Mouse (Mus musculus) megakaryocyte progenitor cell, adult 5-6 weeks (primary cell): ENCODE data around the gene Shbg. TPM values are rescaled to one million over a fixed set of nuclear protein-coding genes. Genes with fewer than 3 reads are reported as not detected.

Experiments used
- ATAC-seq: replicated peaks from 2 replicates; pipeline ENCODE4 v1.8.0; 2016; ENCODE audit warnings: mild to moderate bottlenecking, moderate TSS enrichment, inconsistent platforms; ENCODE audit not compliant: poor library complexity
- total RNA-seq, 2 experiments: library from RNA; stranded (forward) in 1 of 2; stranded (reverse) in 1 of 2; fragments of 157-497, 149-512 nt in 1 of 2; fragments of 200-1000 nt in 1 of 2; gene quantifications; 2 replicates each; pipeline versions ENCODE4 v1.2.3 to v1.2.4; 2015 to 2017

The Shbg gene
- total RNA-seq, 2 experiments from 2014 or later: not detected

- ATAC-seq: no peak
These were observed 14.2 kb downstream of the Shbg start for GRCm38 (mm10) chr11:69603516-69603915.

GRCm38 (mm10) chr11:69601768-69602167 lies 15.9 kb downstream of the Shbg start:
- no peak for ATAC-seq

- no peak for ATAC-seq
These were observed 17.6 kb downstream of the Shbg start for GRCm38 (mm10) chr11:69600098-69600497.

DNA sequence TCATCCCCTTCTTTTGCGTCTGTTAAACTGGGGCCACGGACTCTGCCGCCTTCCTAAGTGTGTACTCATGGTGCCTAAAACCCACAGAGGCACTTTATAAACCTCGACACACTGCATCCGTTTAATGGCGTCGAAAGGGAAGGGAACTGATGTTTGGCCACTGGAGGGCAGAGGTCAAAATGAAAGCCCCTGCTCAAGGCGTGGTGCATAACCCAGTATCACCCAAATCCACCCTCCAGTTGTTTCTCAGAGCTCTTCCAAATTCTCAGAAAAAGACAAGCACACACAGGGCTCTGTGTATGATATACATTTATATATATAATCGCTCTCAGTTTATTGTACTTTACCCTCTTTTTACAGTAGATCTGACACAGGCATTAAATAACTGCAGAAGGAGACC lies 18.3 kb downstream of the Shbg start:
- peak; percentile 28; the same call in 1 of the 2 replicates for ATAC-seq

GRCm38 (mm10) chr11:69594853-69595252 lies 22.9 kb downstream of the Shbg start:
- ATAC-seq: no peak

- no peak for ATAC-seq
These were observed 24.9 kb downstream of the Shbg start for GRCm38 (mm10) chr11:69592799-69593198.

DNA sequence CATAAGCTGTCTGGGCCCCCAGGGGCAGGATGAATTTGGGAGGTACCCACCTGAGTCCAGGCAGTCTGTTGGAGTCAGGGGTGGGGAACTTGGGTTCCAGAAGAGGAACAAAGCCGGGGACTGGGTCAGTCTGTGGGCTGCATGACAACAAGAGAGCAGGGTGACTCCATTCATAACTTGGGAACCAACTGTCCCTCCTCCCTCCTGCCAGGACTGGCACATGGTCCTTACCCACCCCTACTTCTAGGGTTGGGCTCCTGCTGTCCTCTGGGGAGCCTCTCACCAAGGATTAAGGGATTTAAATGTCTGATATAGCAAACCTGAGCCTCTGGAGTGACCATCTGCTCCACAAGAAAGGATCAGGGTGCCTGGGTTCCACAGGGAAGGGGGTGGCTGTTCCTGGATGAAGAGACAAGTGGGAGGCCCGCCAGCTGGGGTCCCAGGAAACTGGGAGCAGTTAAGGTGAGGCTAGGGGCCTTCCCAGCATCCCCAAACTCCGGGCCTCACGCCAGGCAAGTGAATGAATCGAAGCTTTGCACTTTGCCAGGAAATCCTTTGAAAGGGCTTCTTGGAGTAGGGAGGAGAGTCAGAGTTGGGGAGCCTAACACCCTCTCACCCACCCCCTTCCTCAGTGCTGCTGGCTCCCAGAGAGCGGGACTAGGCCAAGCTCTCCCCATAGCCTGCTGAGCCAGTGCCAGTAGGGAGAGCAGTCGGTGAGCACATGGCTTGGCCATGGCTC lies 25.6 kb downstream of the Shbg start:
- ATAC-seq: no peak

- ATAC-seq: no peak
These were observed 26.3 kb downstream of the Shbg start for GRCm38 (mm10) chr11:69591424-69591823.

- ATAC-seq: no peak
These were observed 27.1 kb downstream of the Shbg start for GRCm38 (mm10) chr11:69590622-69591021.

DNA sequence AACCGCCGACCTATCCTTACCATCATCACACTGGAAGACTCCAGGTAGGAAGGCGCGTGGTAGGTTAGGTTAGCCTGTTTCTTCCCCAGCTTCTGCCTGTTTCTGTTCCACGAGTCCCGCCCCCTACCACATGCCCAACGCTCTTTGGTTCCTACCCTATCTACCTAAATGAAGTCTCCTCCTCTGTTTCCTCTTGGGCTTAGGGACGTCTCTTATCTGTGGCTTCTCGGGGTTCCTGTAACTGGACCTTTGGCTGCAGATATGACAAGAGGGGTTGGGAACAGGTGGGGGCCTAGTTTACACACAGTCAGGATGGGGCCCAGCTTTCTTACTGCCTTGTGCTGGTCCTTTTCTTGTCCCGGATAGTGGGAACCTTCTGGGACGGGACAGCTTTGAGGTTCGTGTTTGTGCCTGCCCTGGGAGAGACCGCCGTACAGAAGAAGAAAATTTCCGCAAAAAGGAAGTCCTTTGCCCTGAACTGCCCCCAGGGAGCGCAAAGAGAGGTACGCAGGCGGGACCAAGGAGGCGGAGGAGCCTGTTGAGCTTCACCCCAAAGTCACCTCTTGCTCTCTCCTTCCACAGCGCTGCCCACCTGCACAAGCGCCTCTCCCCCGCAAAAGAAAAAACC lies 28.4 kb downstream of the Shbg start:
- peak; percentile 52 for ATAC-seq

GRCm38 (mm10) chr11:69585718-69586325 lies 31.9 kb downstream of the Shbg start:
- ATAC-seq: peak; percentile 83

- no peak for ATAC-seq
These were observed 32.8 kb downstream of the Shbg start for GRCm38 (mm10) chr11:69584937-69585336.

GRCm38 (mm10) chr11:69584008-69584407 lies 33.7 kb downstream of the Shbg start:
- no peak for ATAC-seq

GRCm38 (mm10) chr11:69582230-69582805 lies 35.4 kb downstream of the Shbg start:
- ATAC-seq: no peak

DNA sequence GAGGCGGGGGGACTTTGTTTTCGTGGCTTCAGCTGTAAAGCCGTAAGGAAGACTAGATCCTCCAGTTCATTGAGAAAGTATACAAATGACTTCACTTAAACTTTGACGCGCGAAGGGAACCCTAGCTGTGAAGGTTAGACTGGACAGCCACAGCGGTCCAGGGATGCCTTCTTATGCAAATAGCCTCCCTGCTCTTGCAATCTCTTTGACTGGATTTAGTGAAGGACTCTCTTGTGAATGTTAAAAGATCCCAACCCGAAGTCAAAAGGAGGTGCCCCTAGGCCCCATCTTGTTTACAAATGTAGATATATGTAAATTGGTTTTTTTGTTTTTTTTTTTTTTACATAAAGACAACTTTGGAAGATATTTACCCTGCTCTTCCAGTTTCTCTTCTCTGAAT lies 35.9 kb downstream of the Shbg start:
- no peak for ATAC-seq

DNA sequence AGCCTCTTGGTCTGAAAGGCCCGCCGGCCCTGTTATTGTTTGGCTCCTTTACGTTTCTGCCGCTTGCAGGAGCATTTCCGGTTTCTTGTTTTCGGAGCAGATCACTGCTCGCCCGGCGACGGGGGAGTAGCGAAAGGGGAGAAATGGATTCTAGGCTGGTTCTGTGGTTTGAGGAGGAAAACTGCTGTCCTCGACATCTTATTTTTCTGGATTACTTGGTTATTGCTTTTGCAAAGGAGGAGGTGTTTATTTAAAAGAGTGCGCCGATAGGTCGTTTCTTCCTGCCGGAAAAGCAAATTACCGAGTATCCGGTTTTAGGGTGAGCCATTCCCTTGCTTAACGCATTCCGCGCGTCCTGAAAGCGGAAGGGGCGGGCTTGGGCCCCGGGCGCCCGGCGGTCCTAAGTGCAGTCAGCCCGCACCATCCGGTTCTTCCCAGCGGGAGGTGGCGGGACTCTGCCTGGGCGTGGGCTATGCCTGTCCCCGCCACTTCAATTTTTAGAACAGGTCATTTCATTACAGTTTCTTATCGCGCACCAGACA lies 36.5 kb downstream of the Shbg start:
- ATAC-seq: peak; percentile 54

DNA sequence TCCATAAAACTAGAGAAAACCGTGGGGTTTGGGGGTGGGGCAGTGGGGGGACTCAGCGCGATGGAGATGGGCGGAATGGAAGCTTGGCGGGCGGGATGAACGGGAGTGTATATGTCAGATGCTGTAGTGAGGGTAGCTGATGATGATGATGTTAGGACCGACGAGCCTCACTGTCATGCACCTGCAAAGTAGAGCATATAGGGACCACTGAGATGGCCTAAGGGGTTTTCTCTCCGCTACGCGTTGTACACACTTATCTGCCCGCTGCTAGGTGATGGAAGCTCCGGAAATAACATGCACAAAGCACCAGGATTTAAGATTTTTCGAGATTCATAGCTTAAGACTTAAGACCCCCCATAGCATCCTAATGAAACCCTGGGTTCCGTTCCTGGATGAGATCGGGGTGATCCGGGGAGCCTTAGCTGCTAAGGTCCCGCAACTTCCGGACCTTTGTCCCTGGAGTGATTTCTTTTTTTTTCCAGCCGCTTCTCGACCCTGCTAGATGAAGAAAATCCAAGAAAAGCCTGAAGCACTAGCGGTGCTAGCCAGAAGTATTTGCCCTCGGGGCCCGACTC lies 37.0 kb downstream of the Shbg start:
- no peak for ATAC-seq

DNA sequence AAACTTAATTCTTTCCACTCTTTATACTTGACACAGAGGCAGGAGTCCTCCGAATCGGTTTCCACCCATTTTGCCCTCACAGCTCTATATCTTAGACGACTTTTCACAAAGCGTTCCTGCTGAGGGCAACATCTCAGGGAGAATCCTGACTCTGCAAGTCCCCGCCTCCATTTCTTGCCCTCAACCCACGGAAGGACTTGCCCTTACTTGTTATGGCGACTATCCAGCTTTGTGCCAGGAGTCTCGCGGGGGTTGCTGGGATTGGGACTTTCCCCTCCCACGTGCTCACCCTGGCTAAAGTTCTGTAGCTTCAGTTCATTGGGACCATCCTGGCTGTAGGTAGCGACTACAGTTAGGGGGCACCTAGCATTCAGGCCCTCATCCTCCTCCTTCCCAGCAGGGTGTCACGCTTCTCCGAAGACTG lies 37.6 kb downstream of the Shbg start, which contains the start of the genes Wrap53 and Trp53:
Gene Wrap53, minus strand, starts transcription at position 165 of the 424 bp plus-strand sequence.
Gene Trp53, plus strand, starts transcription at position 269 of the 424 bp plus-strand sequence.
- ATAC-seq: peak; percentile 57

DNA sequence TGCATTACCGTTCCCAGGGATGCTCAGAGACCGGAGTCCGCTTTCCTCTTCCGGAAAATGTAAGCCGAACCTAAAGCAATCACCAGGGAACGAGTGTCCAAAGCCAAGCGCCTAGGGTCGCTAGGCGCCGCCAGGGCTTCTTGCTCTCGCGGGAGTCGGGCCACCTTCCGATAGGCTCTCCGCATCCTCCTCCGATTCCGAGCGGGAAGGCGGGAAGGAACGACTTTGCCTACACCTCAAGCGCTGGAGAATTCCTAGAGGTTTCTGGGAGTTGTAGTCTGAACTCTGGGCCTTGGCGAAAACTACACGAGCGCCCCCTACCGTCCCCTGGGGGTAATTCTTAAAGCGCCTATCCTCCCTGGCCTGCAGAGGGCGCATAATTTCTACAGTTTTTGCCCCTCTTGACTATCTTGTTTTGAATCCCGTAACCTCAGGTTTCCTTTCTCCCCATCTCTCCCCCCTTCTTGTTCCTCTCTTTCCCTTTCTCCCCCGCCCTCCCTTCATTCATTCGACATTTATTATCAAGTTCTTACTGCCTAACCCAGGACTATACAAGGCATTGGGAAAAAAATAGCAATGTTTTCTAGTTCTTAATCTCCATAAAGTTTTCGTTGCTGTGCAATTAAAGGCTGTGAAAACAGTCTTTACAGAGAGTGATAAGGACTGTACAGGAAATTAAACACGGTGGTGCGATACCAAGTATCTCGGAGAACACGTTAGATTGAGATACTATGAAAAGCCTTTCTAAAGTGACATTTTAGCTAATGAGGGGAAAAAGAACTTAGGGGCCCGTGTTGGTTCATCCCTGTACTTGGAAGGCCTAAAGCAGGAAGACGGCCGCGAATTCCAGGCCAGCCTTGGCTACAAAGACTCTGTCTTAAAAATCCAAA lies 38.3 kb downstream of the Shbg start:
- ATAC-seq: peak; percentile 73

- no peak for ATAC-seq
These were observed 39.4 kb downstream of the Shbg start for GRCm38 (mm10) chr11:69578301-69578700.
